8 mouse cellular contexts compared by ENCODE assay signal in genomic region chr11:23068201-23068600, GRCm38 (mm10).
DNase-seq lines count a peak whose midpoint lies in the region; ATAC-seq and TF ChIP-seq lines count a peak whose summit lies in the region.

No protein-coding gene starts in this region.

- TF ChIP-seq CTCF in G1E (IDR thresholded peaks at IDR 0.05; ENCODE audit: low read depth, low read length), result no peak
- no peak for TF ChIP-seq CTCF in forebrain, postnatal 0 days (IDR thresholded peaks at IDR 0.05; ENCODE audit: low read depth)
- TF ChIP-seq CTCF in liver, postnatal 0 days (IDR thresholded peaks at IDR 0.05; ENCODE audit: low read depth), result no peak

- H3K27ac ChIP-seq in heart, embryonic 13.5 days (replicated peaks), result peak overlapping the region; percentile 74; the same call in 1 of the 2 replicates
- H3K27ac ChIP-seq in forebrain, postnatal 0 days (ENCODE audit: low read depth, low read length), result peak overlapping the region; percentile 82
- H3K27ac ChIP-seq in liver, postnatal 0 days (ENCODE audit: low read depth), result peak overlapping the region; percentile 76; the same call in 1 of the 2 replicates

- no peak for TF ChIP-seq EP300 in liver, postnatal 0 days (IDR thresholded peaks at IDR 0.05; ENCODE audit: low read depth)

- DNase-seq in heart, postnatal 14 days, result no peak
- DNase-seq in G1E (ENCODE audit: low spot score), result no peak
- peak; percentile 38 for DNase-seq in forebrain, postnatal 0 days
- no peak for DNase-seq in liver, postnatal 0 days
- no peak for DNase-seq in right cerebral cortex, postnatal 4 days
- DNase-seq in embryo, embryonic 10 days (ENCODE audit: low spot score), result no peak
- no peak for DNase-seq in spleen, postnatal 36 days (ENCODE audit: low spot score in 2 of 2)

- WGBS in heart, embryonic 13.5 days, result 7% methylated on average over 10 of the region's 10 CpGs
- WGBS in forebrain, postnatal 0 days, result 6% methylated on average over 10 of the region's 10 CpGs
- 8% methylated on average over 10 of the region's 10 CpGs for WGBS in liver, postnatal 0 days (ENCODE audit: insufficient replicate concordance)

- no peaks in the 10 kb centered on the region for H3K27me3 ChIP-seq in heart, embryonic 13.5 days (replicated peaks)
- H3K27me3 ChIP-seq in G1E (ENCODE audit: insufficient read depth, low read length), result peaks cover 9% of the 10 kb centered on the region
- no peaks in the 10 kb centered on the region for H3K27me3 ChIP-seq in forebrain, postnatal 0 days (ENCODE audit: insufficient read depth, low read length)
- no peaks in the 10 kb centered on the region for H3K27me3 ChIP-seq in liver, postnatal 0 days (ENCODE audit: insufficient read depth, low read length)

- peak overlapping the region; percentile 89 for H3K9ac ChIP-seq in heart, embryonic 13.5 days
- H3K9ac ChIP-seq in forebrain, postnatal 0 days, result peak overlapping the region; percentile 81
- H3K9ac ChIP-seq in liver, postnatal 0 days (replicated peaks), result peak overlapping the region; percentile 79

- no peak for ATAC-seq in heart, embryonic 13.5 days (ENCODE audit: extremely low read depth, insufficient number of reproducible peaks, low FRiP score, low TSS enrichment)
- ATAC-seq in G1E (ENCODE audit: extremely low read depth, insufficient number of reproducible peaks, low FRiP score, poor library complexity, severe bottlenecking), result no peak
- no peak; the same call in 1 of the 2 replicates for ATAC-seq in forebrain, postnatal 0 days
- no peak for ATAC-seq in liver, postnatal 0 days

- H3K9me3 ChIP-seq in heart, embryonic 13.5 days, result no peaks in the 10 kb centered on the region
- H3K9me3 ChIP-seq in G1E (replicated peaks), result no peaks in the 10 kb centered on the region
- H3K9me3 ChIP-seq in forebrain, postnatal 0 days (ENCODE audit: low read length), result no peaks in the 10 kb centered on the region
- H3K9me3 ChIP-seq in liver, postnatal 0 days (ENCODE audit: low read length), result no peaks in the 10 kb centered on the region

- peak overlapping the region; percentile 89 for H3K4me2 ChIP-seq in heart, embryonic 13.5 days
- H3K4me2 ChIP-seq in forebrain, postnatal 0 days (ENCODE audit: low read depth), result peak overlapping the region; percentile 69
- peak overlapping the region; percentile 96 for H3K4me2 ChIP-seq in liver, postnatal 0 days (ENCODE audit: low read depth, low read length)

- intact Hi-C loops in heart, postnatal 14 days (cut with DNase I), result loop anchor here (5.0 kb wide), 2 partner anchors 61 to 184 kb away; partner anchors contain the start of gene Fam161a

- H3K4me1 ChIP-seq in heart, embryonic 13.5 days, result peaks cover 8% of the 10 kb centered on the region
- peaks cover 43% of the 10 kb centered on the region for H3K4me1 ChIP-seq in G1E (ENCODE audit: insufficient read depth, low read depth, low read length)
- no peaks in the 10 kb centered on the region for H3K4me1 ChIP-seq in forebrain, postnatal 0 days (ENCODE audit: insufficient read depth)
- H3K4me1 ChIP-seq in liver, postnatal 0 days (ENCODE audit: insufficient read depth), result peaks cover 9% of the 10 kb centered on the region

- H3K36me3 ChIP-seq in heart, embryonic 13.5 days, result no peaks in the 10 kb centered on the region
- no peaks in the 10 kb centered on the region for H3K36me3 ChIP-seq in G1E (replicated peaks)
- no peaks in the 10 kb centered on the region for H3K36me3 ChIP-seq in forebrain, postnatal 0 days (ENCODE audit: insufficient read depth)
- no peaks in the 10 kb centered on the region for H3K36me3 ChIP-seq in liver, postnatal 0 days (replicated peaks; ENCODE audit: insufficient read depth, low read length)

- peak overlapping the region; percentile 80 for H3K4me3 ChIP-seq in heart, embryonic 13.5 days
- peak overlapping the region; percentile 84 for H3K4me3 ChIP-seq in G1E (ENCODE audit: low read depth, low read length)
- H3K4me3 ChIP-seq in forebrain, postnatal 0 days (ENCODE audit: low read depth, low read length), result peak overlapping the region; percentile 69
- H3K4me3 ChIP-seq in liver, postnatal 0 days (ENCODE audit: low read depth, low read length), result peak overlapping the region; percentile 73
